Mouse (Mus musculus) ES-E14 (cell line): ENCODE results near the gene Gm16867. TPM values are rescaled to one million over a fixed set of nuclear protein-coding genes. Genes with fewer than 3 reads are reported as not detected.
"Not testable (repeated sequence)": the region's sequence is repeated elsewhere in the genome, so short reads cannot be mapped to it uniquely, and the experiment has no call there.

Source experiments
- DNase-seq: peaks from one replicate; pipeline ENCODE4 v3.0.0-alpha.2; 2013; ENCODE audit warnings: low read depth, low spot score
- H3K27ac ChIP-seq: 2 replicates; pipeline ENCODE4 v1.5.1; 2012; ENCODE audit warnings: low read depth, mild to moderate bottlenecking, low read length, moderate library complexity, mixed read lengths; ENCODE audit not compliant: poor library complexity, insufficient read depth, severe bottlenecking
- H3K36me3 ChIP-seq: 2 replicates; pipeline ENCODE4 v1.6.1; 2012; ENCODE audit warnings: mild to moderate bottlenecking, low read length, moderate library complexity, mixed read lengths; ENCODE audit not compliant: control insufficient read depth, poor library complexity, insufficient read depth, severe bottlenecking
- H3K4me1 ChIP-seq, 2 experiments: fragments of 150-350 bp in 1 of 2; sonication (generic) in 1 of 2; 2 replicates each; pipeline ENCODE4 v1.6.1; 2012; ENCODE audit warnings: low read length in 2 of 2, mild to moderate bottlenecking in 1 of 2, mixed read lengths in 1 of 2; ENCODE audit not compliant: control insufficient read depth in 2 of 2, insufficient read depth in 2 of 2, poor library complexity in 1 of 2
- H3K4me3 ChIP-seq, 2 experiments: fragments of 150-350 bp in 1 of 2; sonication (generic) in 1 of 2; 2 replicates each; pipeline ENCODE4 v1.5.1; 2012; ENCODE audit warnings: low read length in 2 of 2, low read depth in 1 of 2, mild to moderate bottlenecking in 1 of 2, mixed read lengths in 1 of 2; ENCODE audit not compliant: insufficient read depth in 1 of 2, poor library complexity in 1 of 2, severe bottlenecking in 1 of 2
- H3K9ac ChIP-seq: 2 replicates; pipeline ENCODE4 v1.6.1; 2012; ENCODE audit warnings: low read depth, mild to moderate bottlenecking, low read length, mixed read lengths; ENCODE audit not compliant: poor library complexity, insufficient read depth, severe bottlenecking
- H3K9me3 ChIP-seq: fragments of 150-350 bp; sonication (generic); 2 replicates; pipeline ENCODE4 v1.6.1; 2012; ENCODE audit warnings: low read depth, mild to moderate bottlenecking, low read length; ENCODE audit not compliant: control insufficient read depth, insufficient read depth
- in situ Hi-C, 2 experiments: fragments of 600-800 bp; cut with MboI; formaldehyde crosslinking; loops; one replicate each; pipeline ENCODE4 v1.15.1; 2025; ENCODE audit warnings: low sequenced_read_pairs in 2 of 2, inconsistent platforms in 1 of 2; ENCODE audit not compliant: unreplicated experiment in 2 of 2
- total RNA-seq: library from RNA; depleted of rRNA; stranded (reverse); fragments of 300-350 nt; gene quantifications from 2 replicates; pipeline ENCODE4 v1.2.3, GENCODE M21; 2012; rRNA removed

The Gm16867 gene
- total RNA-seq, result 1.4 TPM in 1 of 2 replicates, not detected in the other

GRCm38 (mm10) chr14:69503174-69503573, at the start of gene Gm16867:
TSS of gene Gm16867 (minus strand) at chr14:69503362.
- DNase-seq, H3K9me3 ChIP-seq, H3K27ac ChIP-seq, H3K36me3 ChIP-seq, H3K9ac ChIP-seq, H3K4me3 ChIP-seq, H3K4me1 ChIP-seq, in situ Hi-C loops: not testable (repeated sequence)

GRCm38 (mm10) chr14:69547310-69547709, 44.1 kb upstream of the Gm16867 start:
- H3K9me3 ChIP-seq, in situ Hi-C loops: not testable (repeated sequence)

GRCm38 (mm10) chr14:69545052-69545451, 41.9 kb upstream of the Gm16867 start:
- H3K9ac ChIP-seq, H3K9me3 ChIP-seq, H3K4me3 ChIP-seq, in situ Hi-C loops, DNase-seq, H3K4me1 ChIP-seq, H3K27ac ChIP-seq, H3K36me3 ChIP-seq: not testable (repeated sequence)

More at GRCm38 (mm10) chr14:69547310-69547709, 44.1 kb upstream of the Gm16867 start:
- H3K36me3 ChIP-seq, H3K9ac ChIP-seq, H3K4me3 ChIP-seq, H3K27ac ChIP-seq, H3K4me1 ChIP-seq, DNase-seq: not testable (repeated sequence)

- H3K9me3 ChIP-seq, H3K27ac ChIP-seq, H3K4me1 ChIP-seq, H3K9ac ChIP-seq, in situ Hi-C loops, DNase-seq, H3K4me3 ChIP-seq, H3K36me3 ChIP-seq: not testable (repeated sequence)
These were observed 40.9 kb upstream of the Gm16867 start for GRCm38 (mm10) chr14:69544033-69544432.

GRCm38 (mm10) chr14:69542695-69543094, 39.5 kb upstream of the Gm16867 start:
- DNase-seq, H3K9ac ChIP-seq, H3K9me3 ChIP-seq, H3K4me1 ChIP-seq, H3K4me3 ChIP-seq, H3K27ac ChIP-seq, H3K36me3 ChIP-seq, in situ Hi-C loops: not testable (repeated sequence)

GRCm38 (mm10) chr14:69540113-69540512, 37.0 kb upstream of the Gm16867 start:
- H3K9me3 ChIP-seq, H3K4me3 ChIP-seq, H3K4me1 ChIP-seq, H3K27ac ChIP-seq, H3K9ac ChIP-seq, H3K36me3 ChIP-seq, DNase-seq, in situ Hi-C loops: not testable (repeated sequence)

- DNase-seq, H3K27ac ChIP-seq, H3K36me3 ChIP-seq, H3K9ac ChIP-seq, H3K4me3 ChIP-seq, H3K9me3 ChIP-seq, in situ Hi-C loops, H3K4me1 ChIP-seq: not testable (repeated sequence)
These were observed 33.4 kb upstream of the Gm16867 start for GRCm38 (mm10) chr14:69536539-69536938.

GRCm38 (mm10) chr14:69526202-69526601, 23.0 kb upstream of the Gm16867 start:
- H3K9ac ChIP-seq, in situ Hi-C loops, H3K4me3 ChIP-seq, H3K4me1 ChIP-seq, DNase-seq, H3K9me3 ChIP-seq, H3K36me3 ChIP-seq, H3K27ac ChIP-seq: not testable (repeated sequence)

GRCm38 (mm10) chr14:69523001-69523400, 19.8 kb upstream of the Gm16867 start:
- DNase-seq, H3K9ac ChIP-seq, H3K4me3 ChIP-seq, in situ Hi-C loops, H3K9me3 ChIP-seq, H3K27ac ChIP-seq, H3K4me1 ChIP-seq, H3K36me3 ChIP-seq: not testable (repeated sequence)
